Mouse (Mus musculus) heart, postnatal 25 days (tissue): Measurements from ENCODE around the gene Tspear. TPM values are rescaled to one million over a fixed set of nuclear protein-coding genes. Genes with fewer than 3 reads are reported as not detected.
"Not testable (repeated sequence)": the region's sequence is repeated elsewhere in the genome, so short reads cannot be mapped to it uniquely, and the experiment has no call there.

Experiments used
- DNase-seq: peaks from one replicate; pipeline ENCODE4 v3.0.0; 2022; ENCODE audit warnings: low spot score
- intact Hi-C: fragments of 180-260 bp; cut with DNase I; formaldehyde crosslinking; loops from one replicate; pipeline ENCODE4 v1.15.1; 2025
- total RNA-seq, 2 experiments: library from RNA; stranded (reverse); gene quantifications; 2 replicates each; pipeline ENCODE4 v1.2.3; 2021

The Tspear gene
- total RNA-seq, 2 experiments from 2014 or later: not detected

GRCm38 (mm10) chr10:77772142-77772541, 85.8 kb downstream of the Tspear start:
- DNase-seq, intact Hi-C loops: not testable (repeated sequence)

GRCm38 (mm10) chr10:77776844-77777243, 90.5 kb downstream of the Tspear start, which contains the start of gene Gm7138:
Gene Gm7138 (minus strand): TSS chr10:77776944.
- DNase-seq, intact Hi-C loops: not testable (repeated sequence)

GRCm38 (mm10) chr10:77782442-77782841, 96.1 kb downstream of the Tspear start, which contains the start of gene Gm3250:
Gene Gm3250 (minus strand): TSS chr10:77782542.
- DNase-seq, intact Hi-C loops: not testable (repeated sequence)

DNA sequence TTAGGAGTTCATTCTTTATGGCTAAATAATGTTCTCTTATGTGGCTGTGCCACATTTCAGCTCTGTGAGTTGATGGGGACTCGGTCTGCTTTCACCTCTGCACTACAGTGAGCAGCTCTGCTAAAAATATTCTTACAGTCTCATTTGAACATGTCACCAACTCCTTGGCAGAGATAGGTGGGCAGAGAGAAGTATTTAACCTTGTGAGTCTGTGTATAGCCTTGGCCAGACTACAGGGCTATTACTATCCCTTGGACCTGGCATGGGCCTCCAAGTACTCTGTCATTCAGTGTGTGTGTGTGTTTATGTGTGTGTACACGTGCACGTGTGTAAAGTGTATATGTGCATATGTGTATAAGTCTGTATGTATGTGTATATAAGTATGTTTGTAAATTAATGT, 97.0 kb downstream of the Tspear start:
- intact Hi-C loops, DNase-seq: not testable (repeated sequence)

DNA sequence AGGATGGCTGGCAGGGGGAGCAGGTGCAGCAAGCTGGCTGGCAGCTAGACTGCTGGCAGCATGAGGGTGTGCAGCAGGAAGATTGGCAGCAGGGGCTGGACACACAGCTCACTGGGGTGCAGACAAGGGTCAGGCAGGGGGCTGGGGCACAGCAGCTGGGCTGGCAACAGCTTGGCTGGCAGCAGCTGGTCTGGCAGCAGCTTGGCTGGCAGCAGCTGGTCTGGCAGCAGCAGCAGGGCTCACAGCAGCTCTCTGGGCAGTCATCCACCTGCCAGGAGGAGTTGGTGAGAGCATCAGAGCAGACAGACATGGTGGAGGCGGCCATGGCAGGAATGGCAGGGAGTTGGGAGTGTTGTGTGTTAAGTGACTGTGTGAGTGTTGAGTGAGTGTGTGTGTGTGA, 101.5 kb downstream of the Tspear start, which contains the start of gene Gm7137:
Gene Gm7137 (minus strand): TSS at position 325 of the 400 bp plus-strand sequence.
- intact Hi-C loops, DNase-seq: not testable (repeated sequence)

DNA sequence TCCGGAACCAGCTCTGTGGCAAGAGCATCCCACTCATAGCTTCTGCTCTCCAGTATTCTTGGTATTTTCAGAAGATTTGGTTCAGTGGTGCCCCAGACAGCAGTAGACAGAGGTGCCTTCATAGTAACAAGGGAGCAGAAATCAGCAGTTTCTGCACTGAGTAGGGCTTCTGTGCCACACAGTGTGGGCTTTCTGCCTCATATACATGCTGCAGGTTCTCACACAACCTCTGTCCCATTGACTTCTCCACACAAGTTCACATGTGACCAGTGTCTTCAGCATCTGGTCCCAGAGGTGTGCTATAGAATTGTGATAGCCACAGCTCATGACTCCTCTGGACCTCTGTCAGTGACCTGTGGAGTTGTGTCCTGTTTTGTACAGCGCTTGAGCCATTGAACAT, 102.3 kb downstream of the Tspear start:
- no peak for DNase-seq
- intact Hi-C loops: no loop called here

DNA sequence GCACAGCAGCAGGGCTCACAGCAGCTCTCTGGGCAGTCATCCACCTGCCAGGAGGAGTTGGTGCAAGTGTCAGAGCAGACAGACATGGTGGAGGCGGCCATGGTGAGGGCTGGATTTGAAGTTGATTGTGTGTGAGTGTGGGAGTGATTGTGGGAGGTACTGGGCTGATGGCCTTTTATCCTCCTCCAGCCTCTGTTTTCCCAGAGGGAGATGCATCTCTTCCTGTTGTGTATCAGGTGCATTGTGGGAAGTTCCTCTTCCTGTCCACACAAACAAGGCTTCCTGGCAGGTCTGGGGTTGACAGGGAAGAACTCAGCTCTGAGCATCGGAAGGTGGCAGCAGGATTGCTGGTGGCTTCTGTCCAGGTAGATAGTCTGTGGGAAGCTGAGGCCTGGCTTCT, 108.6 kb downstream of the Tspear start, which contains the start of gene Gm9639:
Gene Gm9639 (minus strand): TSS at position 101 of the 400 bp plus-strand sequence.
- DNase-seq: no peak
- intact Hi-C loops: no loop called here

DNA sequence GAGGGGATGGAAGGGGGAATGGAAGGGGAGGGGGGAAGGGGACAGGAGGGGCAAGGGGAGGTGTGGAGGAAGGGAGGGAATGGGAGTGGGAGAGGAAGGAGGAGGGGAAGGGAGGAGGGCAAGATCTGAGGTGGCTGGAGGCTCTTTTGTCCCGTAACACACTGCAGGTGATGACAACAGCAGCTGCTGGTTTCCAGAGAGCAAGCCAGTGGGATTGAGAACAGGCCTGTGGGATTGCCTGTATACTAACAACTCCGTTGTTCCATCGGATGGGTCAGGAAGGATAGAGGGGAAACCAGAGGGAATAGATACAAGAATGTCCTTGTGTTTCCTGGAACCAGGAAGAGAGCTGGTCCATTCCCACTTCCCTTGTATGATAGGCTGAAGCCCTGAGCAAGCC, 111.3 kb downstream of the Tspear start:
- intact Hi-C loops: no loop called here
- DNase-seq: no peak

DNA sequence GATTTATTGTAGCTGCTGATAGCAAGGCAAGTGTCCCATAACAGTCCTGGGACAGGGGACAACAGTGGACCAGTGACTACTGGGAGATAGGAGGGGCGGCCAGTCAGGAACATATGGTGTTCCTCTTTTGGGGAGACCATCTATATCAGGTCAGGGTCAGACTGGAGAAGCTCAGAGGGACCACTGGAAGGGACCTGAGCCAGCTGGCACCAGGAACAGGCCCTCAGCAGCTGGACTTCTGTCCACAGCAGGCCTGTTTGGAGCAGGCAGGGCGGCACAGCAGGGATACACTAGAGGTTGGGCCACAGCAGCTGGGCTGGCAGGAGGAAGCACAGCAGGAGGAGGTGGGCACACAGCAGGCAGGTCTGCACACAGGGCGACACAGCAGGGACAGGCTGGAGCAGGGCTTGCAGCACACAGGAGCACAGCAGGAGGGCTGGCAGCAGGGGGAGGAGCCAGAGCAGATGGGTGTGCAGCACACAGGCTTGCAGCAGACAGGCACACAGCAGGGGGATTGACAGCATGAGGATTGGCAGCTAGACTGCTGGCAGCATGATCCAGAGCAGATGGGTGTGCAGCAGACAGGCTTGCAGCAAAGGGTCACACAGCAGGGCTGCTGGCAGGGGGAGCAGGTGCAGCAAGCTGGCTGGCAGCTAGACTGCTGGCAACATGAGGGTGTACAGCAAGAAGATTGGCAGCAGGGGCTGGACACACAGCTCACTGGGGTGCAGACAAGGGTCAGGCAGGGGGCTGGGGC, 112.0 kb downstream of the Tspear start:
- intact Hi-C loops, DNase-seq: not testable (repeated sequence)

GRCm38 (mm10) chr10:77798921-77799508, 112.6 kb downstream of the Tspear start, which contains the start of gene Gm19668:
Gene Gm19668 (minus strand): TSS chr10:77799133.
- no peak for DNase-seq
- intact Hi-C loops: no loop called here

- intact Hi-C loops: no loop called here
- no peak for DNase-seq
Measured at GRCm38 (mm10) chr10:77804095-77804494, 117.7 kb downstream of the Tspear start.

GRCm38 (mm10) chr10:77811743-77812142, 125.4 kb downstream of the Tspear start, which contains the start of gene Gm9507:
Gene Gm9507 (minus strand): TSS chr10:77811843.
- DNase-seq: no peak
- intact Hi-C loops: no loop called here

GRCm38 (mm10) chr10:77814382-77814781, 128.0 kb downstream of the Tspear start, which contains the start of gene Gm2696:
Gene Gm2696 (plus strand): TSS chr10:77814682.
- intact Hi-C loops: no loop called here

DNA sequence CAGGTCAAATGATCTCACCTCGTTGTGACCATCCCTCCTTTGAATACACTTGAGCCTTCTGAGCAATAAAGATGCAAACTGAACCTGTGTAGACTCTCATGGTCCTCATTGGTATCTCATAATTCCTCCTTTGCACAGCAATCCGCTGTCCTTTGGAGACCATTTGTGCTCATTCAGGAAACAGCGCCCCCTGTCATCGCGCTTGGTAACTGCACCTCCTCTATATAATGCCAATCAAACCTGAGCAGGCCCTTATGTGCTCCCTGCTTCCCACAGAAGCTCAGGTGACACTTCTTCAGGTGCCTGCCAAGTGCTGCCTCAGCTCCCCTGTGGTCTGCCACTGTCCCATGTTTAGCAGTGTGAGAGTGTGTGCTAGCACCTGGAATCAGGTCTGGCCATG, 129.1 kb downstream of the Tspear start:
- intact Hi-C loops: loop anchor here (5.0 kb wide), 2 partner anchors 88 to 188 kb away; partner anchors contain the start of gene Gm10100
- DNase-seq: no peak

More at GRCm38 (mm10) chr10:77814382-77814781, 128.0 kb downstream of the Tspear start, which contains the start of gene Gm2696:
- DNase-seq: no peak

DNA sequence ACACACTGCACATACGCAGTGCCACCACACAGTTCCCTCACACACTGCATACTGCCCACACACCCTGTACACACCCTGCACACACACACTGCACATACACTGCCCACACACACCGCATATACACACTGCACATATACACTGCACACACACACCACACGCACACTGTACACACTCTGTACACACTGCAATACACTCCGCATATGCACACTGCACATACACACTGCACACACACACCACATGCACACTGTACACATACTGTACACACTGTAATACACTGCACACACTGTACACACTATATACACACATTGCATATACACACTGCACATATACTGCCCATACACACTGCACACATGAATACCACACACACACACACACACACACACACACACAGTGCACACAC, 132.2 kb downstream of the Tspear start:
- DNase-seq: no peak
- intact Hi-C loops: loop anchor here (5.0 kb wide), 2 partner anchors 91 to 191 kb away; partner anchors contain the start of gene Gm10100

DNA sequence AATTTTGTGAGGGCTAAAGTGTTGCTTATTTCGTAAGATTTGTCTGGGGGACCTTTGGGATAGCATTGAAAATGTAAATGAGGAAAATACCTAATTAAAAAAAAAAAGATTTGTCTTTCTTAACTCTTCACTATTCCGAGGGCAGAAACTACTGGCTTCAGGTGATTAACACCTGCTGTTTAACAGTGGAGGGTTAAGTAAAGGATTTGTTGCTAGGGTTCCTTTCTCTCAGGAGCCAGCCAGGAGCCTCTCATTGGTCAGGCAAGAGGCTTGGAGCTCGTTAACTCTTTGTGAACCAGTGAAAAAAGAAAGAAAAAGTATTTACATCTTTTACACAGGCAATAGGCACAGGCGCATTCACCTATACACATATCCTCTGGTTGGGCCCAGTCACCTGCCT, 132.8 kb downstream of the Tspear start:
- intact Hi-C loops: loop anchor here (5.0 kb wide), 2 partner anchors 92 to 192 kb away; partner anchors contain the start of gene Gm10100
- no peak for DNase-seq

DNA sequence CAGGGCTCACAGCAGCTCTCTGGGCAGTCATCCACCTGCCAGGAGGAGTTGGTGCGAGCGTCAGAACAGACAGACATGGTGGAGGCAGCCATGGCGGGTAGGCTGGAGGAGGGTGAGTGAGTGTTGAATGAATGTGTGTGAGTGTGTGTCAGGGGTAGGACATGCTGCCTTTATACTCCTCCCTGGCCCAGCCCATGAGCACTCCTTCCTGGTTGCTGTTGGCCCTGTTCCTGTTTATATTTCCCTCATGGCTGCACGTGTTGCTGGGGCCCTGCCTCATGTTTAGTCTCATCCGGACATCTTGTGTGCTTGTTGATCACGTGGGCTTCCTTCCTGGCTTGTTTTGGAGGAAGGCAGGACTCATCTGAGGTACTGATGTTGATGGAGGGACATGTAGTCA, 140.6 kb downstream of the Tspear start, which contains the start of gene Krtap10-4:
Gene Krtap10-4 (minus strand): TSS at position 145 of the 400 bp plus-strand sequence.
- DNase-seq: no peak
- intact Hi-C loops: no loop called here

- intact Hi-C loops: no loop called here
- DNase-seq: no peak
Measured at GRCm38 (mm10) chr10:77835647-77836046, 149.3 kb downstream of the Tspear start, which contains the start of gene Krtap10-10. Gene Krtap10-10 (plus strand): TSS chr10:77835947.

DNA sequence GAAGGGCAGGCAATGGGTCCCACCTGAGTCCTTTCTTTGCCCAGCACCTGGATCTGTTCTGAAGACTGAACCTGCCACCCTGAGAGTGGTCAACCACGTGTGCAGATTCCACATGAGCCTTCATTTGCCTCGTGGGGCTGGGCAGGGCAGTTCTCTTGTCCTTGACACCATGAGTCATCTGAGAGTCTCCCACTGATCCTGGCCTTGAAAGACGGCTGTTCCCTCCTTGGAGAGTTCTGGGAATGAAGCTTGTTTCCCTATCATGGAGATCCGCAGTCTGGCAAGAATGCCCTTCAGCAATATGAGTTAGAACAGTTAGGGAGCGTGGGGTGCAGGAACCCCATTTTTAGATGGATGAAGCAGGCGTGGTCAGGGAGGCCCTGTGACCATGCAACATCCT, 152.6 kb downstream of the Tspear start:
- intact Hi-C loops: no loop called here
- no peak for DNase-seq

- intact Hi-C loops: no loop called here
- no peak for DNase-seq
Measured at GRCm38 (mm10) chr10:77846503-77846902, 160.1 kb downstream of the Tspear start, which contains the start of gene Gm36176. Gene Gm36176 (plus strand): TSS chr10:77846803.
